Mouse (Mus musculus): Measurements from ENCODE around the gene Hemk1.

DNA sequence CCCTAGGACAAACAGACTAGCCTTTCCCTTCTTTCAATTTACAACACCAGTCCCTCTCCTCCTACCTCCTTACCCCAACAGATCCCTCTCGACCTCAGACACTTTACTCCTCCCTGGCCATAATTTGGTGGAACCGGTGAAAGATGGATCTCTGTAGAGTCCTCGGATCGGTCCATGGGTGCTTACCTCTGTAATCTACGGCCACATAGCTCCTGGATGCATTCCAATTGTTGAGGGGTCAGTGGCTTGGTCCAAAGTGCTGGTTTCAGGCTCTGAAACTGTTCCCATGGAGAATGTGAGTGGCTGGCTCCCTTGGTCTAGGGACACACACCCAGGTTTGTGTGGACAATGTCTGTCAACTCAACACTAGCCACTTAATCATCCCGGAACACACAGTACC lies 1.8 kb downstream of the Hemk1 start:
- TF ChIP-seq CTCF (IDR thresholded peaks at IDR 0.05) (no peak), POLR2A (IDR thresholded peaks at IDR 0.05; ENCODE audit: insufficient read depth, low read depth, low read length) (no peak), EP300 (IDR thresholded peaks at IDR 0.05; ENCODE audit: insufficient read depth, low read depth, low read length) (no peak)
